Mouse (Mus musculus): ENCODE measurements around the gene Hoxb2. TPM values are rescaled to one million over a fixed set of nuclear protein-coding genes. Genes with fewer than 3 reads are reported as not detected.
A peak's percentile ranks its signal among the peaks of the same experiment; 100 is the strongest.

The Hoxb2 gene
- polyA plus RNA-seq, 1 experiment from 2014 or later, result 5.9 TPM

- Histone ChIP-seq H3K9me3 (no peaks in the 10 kb centered on the region), H3K4me2 (no peak overlapping the region), H3K9ac (no peak overlapping the region), H3K27ac (replicated peaks) (no peak overlapping the region), H3K27me3 (replicated peaks) (peaks cover 99% of the 10 kb centered on the region), H3K4me3 (no peak overlapping the region), H3K36me3 (no peaks in the 10 kb centered on the region), H3K4me1 (peaks cover 5% of the 10 kb centered on the region; the same call in 1 of the 2 replicates)
- 36% methylated on average over 3 of the region's 3 CpGs for WGBS
- no peak for ATAC-seq (ENCODE audit: extremely low read depth, insufficient number of reproducible peaks, low FRiP score, low TSS enrichment)
Observed at GRCm38 (mm10) chr11:96371726-96372125, 21.4 kb downstream of the Hoxb2 start.

- no peak overlapping the region for H3K9ac ChIP-seq
- no peak overlapping the region for H3K27ac ChIP-seq (replicated peaks)
- H3K4me3 ChIP-seq, result no peak overlapping the region
- peaks cover 5% of the 10 kb centered on the region; the same call in 1 of the 2 replicates for H3K4me1 ChIP-seq
- no peaks in the 10 kb centered on the region for H3K36me3 ChIP-seq
- no peaks in the 10 kb centered on the region for H3K9me3 ChIP-seq
- no peak overlapping the region for H3K4me2 ChIP-seq
- H3K27me3 ChIP-seq (replicated peaks), result peaks cover 97% of the 10 kb centered on the region
- ATAC-seq (ENCODE audit: extremely low read depth, insufficient number of reproducible peaks, low FRiP score, low TSS enrichment), result no peak
- 5% methylated on average over 3 of the region's 3 CpGs for WGBS
Observed at GRCm38 (mm10) chr11:96372519-96372918, 22.2 kb downstream of the Hoxb2 start.

- Histone ChIP-seq H3K4me2 (no peak overlapping the region), H3K27me3 (replicated peaks) (peaks cover 91% of the 10 kb centered on the region), H3K4me3 (no peak overlapping the region), H3K4me1 (peaks cover 5% of the 10 kb centered on the region; the same call in 1 of the 2 replicates), H3K36me3 (no peaks in the 10 kb centered on the region), H3K27ac (replicated peaks) (no peak overlapping the region), H3K9ac (no peak overlapping the region), H3K9me3 (no peaks in the 10 kb centered on the region)
- 23% methylated on average over 7 of the region's 7 CpGs for WGBS
- no peak for ATAC-seq (ENCODE audit: extremely low read depth, insufficient number of reproducible peaks, low FRiP score, low TSS enrichment)
Observed at GRCm38 (mm10) chr11:96374810-96375209, 24.5 kb downstream of the Hoxb2 start.

GRCm38 (mm10) chr11:96383381-96383780, 33.1 kb downstream of the Hoxb2 start:
- peaks cover 81% of the 10 kb centered on the region for H3K27me3 ChIP-seq (replicated peaks)
- no peak for ATAC-seq (ENCODE audit: extremely low read depth, insufficient number of reproducible peaks, low FRiP score, low TSS enrichment)
- H3K4me3 ChIP-seq, result no peak overlapping the region
- no peaks in the 10 kb centered on the region for H3K36me3 ChIP-seq
- no peak overlapping the region for H3K9ac ChIP-seq
- no peak overlapping the region for H3K27ac ChIP-seq (replicated peaks)
- peaks cover 11% of the 10 kb centered on the region for H3K4me1 ChIP-seq
- no peak overlapping the region for H3K4me2 ChIP-seq
- WGBS, result 68% methylated on average over 5 of the region's 5 CpGs
- H3K9me3 ChIP-seq, result no peaks in the 10 kb centered on the region

- H3K27ac ChIP-seq (replicated peaks), result no peak overlapping the region
- no peak overlapping the region for H3K4me3 ChIP-seq
- H3K9me3 ChIP-seq, result no peaks in the 10 kb centered on the region
- 80% methylated on average over 2 of the region's 2 CpGs for WGBS
- H3K27me3 ChIP-seq (replicated peaks), result peaks cover 77% of the 10 kb centered on the region
- H3K4me2 ChIP-seq, result no peak overlapping the region
- ATAC-seq (ENCODE audit: extremely low read depth, insufficient number of reproducible peaks, low FRiP score, low TSS enrichment), result no peak
- peaks cover under 1% of the 10 kb centered on the region; the same call in 1 of the 2 replicates for H3K4me1 ChIP-seq
- H3K36me3 ChIP-seq, result no peaks in the 10 kb centered on the region
- H3K9ac ChIP-seq, result no peak overlapping the region
Observed at GRCm38 (mm10) chr11:96387635-96388034, 37.3 kb downstream of the Hoxb2 start.

GRCm38 (mm10) chr11:96396772-96397626, 46.7 kb downstream of the Hoxb2 start:
- Histone ChIP-seq H3K4me1 (peaks cover 34% of the 10 kb centered on the region), H3K9ac (no peak overlapping the region), H3K27me3 (replicated peaks) (peaks cover 91% of the 10 kb centered on the region), H3K36me3 (no peaks in the 10 kb centered on the region), H3K27ac (replicated peaks) (no peak overlapping the region), H3K9me3 (peaks cover 4% of the 10 kb centered on the region; the same call in 1 of the 2 replicates), H3K4me3 (no peak overlapping the region), H3K4me2 (peak overlapping the region; percentile 24; the same call in 1 of the 2 replicates)
- WGBS, result 4% methylated on average over 15 of the region's 15 CpGs
- no peak; the same call in 1 of the 2 replicates for ATAC-seq (ENCODE audit: extremely low read depth, insufficient number of reproducible peaks, low FRiP score, low TSS enrichment)

GRCm38 (mm10) chr11:96397806-96398335, 47.5 kb downstream of the Hoxb2 start:
- Histone ChIP-seq H3K4me1 (peaks cover 34% of the 10 kb centered on the region), H3K4me2 (no peak overlapping the region), H3K27ac (replicated peaks) (no peak overlapping the region)

GRCm38 (mm10) chr11:96399923-96400322, 49.6 kb downstream of the Hoxb2 start:
- Histone ChIP-seq H3K27ac (replicated peaks) (0 out of 2 replicates have a peak overlapping the region, but pooled peaks have one; percentile 8), H3K4me2 (peak overlapping the region; percentile 32; the same call in 1 of the 2 replicates), H3K9me3 (peaks cover under 1% of the 10 kb centered on the region; the same call in 1 of the 2 replicates), H3K4me1 (peaks cover 47% of the 10 kb centered on the region), H3K9ac (no peak overlapping the region), H3K4me3 (no peak overlapping the region), H3K27me3 (replicated peaks) (peaks cover 93% of the 10 kb centered on the region), H3K36me3 (no peaks in the 10 kb centered on the region)
- WGBS, result 2% methylated on average over 8 of the region's 8 CpGs
- peak; percentile 46; the same call in 1 of the 2 replicates for ATAC-seq (ENCODE audit: extremely low read depth, insufficient number of reproducible peaks, low FRiP score, low TSS enrichment)

More at GRCm38 (mm10) chr11:96397806-96398335, 47.5 kb downstream of the Hoxb2 start:
- no peak for ATAC-seq (ENCODE audit: extremely low read depth, insufficient number of reproducible peaks, low FRiP score, low TSS enrichment)
- WGBS, result 27% methylated on average over 7 of the region's 7 CpGs
- peaks cover 92% of the 10 kb centered on the region for H3K27me3 ChIP-seq (replicated peaks)
- H3K9me3 ChIP-seq, result peaks cover 4% of the 10 kb centered on the region; the same call in 1 of the 2 replicates
- no peak overlapping the region for H3K9ac ChIP-seq
- no peak overlapping the region for H3K4me3 ChIP-seq
- H3K36me3 ChIP-seq, result no peaks in the 10 kb centered on the region

MicroRNA genes within 50 kb of the gene (microRNA counts, 519-probe panel; counts per million panel counts)
- 3,787 counts per million, percentile 73 among the panel's probes with 10 or more counts for microRNA mmu-miR-10a

Small RNAs within 50 kb of the gene (microRNA-seq; reads per million reads assigned to microRNA genes)
- 4,879 reads per million, percentile 92 among the genes with 10 or more reads in this experiment for gene Mir10a

Other genes starting within 250 kb of the Hoxb2 start
- gene Calcoco2, start 238.6 kb upstream of the Hoxb2 start, polyA plus RNA-seq (2015; fragmentation: Nextera tagmentation; extraction: Ambion mirVana), result not detected in 2 replicates
- gene Ttll6, start 216.7 kb upstream of the Hoxb2 start, polyA plus RNA-seq (2015; fragmentation: Nextera tagmentation; extraction: Ambion mirVana), result not detected in 2 replicates
- not detected in 2 replicates for gene Hoxb13, start 156.2 kb upstream of the Hoxb2 start, polyA plus RNA-seq (2015; fragmentation: Nextera tagmentation; extraction: Ambion mirVana)
- gene Hoxb9, start 79.1 kb upstream of the Hoxb2 start, polyA plus RNA-seq (2015; fragmentation: Nextera tagmentation; extraction: Ambion mirVana), result 0.06 TPM in 1 of 2 replicates, not detected in the other
- not detected in 2 replicates for gene Hoxb8, start 68.6 kb upstream of the Hoxb2 start, polyA plus RNA-seq (2015; fragmentation: Nextera tagmentation; extraction: Ambion mirVana)
- gene Hoxb7, start 63.9 kb upstream of the Hoxb2 start, polyA plus RNA-seq (2015; fragmentation: Nextera tagmentation; extraction: Ambion mirVana), result 0.11 and 0.25 TPM in 2 replicates
- 1.4 and 2.0 TPM in 2 replicates for gene Hoxb6, start 58.0 kb upstream of the Hoxb2 start, polyA plus RNA-seq (2015; fragmentation: Nextera tagmentation; extraction: Ambion mirVana)
- 3.8 and 5.5 TPM in 2 replicates for gene Hoxb5, start 47.2 kb upstream of the Hoxb2 start, polyA plus RNA-seq (2015; fragmentation: Nextera tagmentation; extraction: Ambion mirVana)
- gene Hoxb4, start 32.3 kb upstream of the Hoxb2 start, polyA plus RNA-seq (2015; fragmentation: Nextera tagmentation; extraction: Ambion mirVana), result 0.43 and 0.59 TPM in 2 replicates
- gene Hoxb3, start 27.2 kb upstream of the Hoxb2 start, polyA plus RNA-seq (2015; fragmentation: Nextera tagmentation; extraction: Ambion mirVana), result 0.31 and 1.1 TPM in 2 replicates
- 0.17 and 0.18 TPM in 2 replicates for gene Hoxb1, start 15.2 kb downstream of the Hoxb2 start, polyA plus RNA-seq (2015; fragmentation: Nextera tagmentation; extraction: Ambion mirVana)
- gene Skap1, start 114.1 kb downstream of the Hoxb2 start, polyA plus RNA-seq (2015; fragmentation: Nextera tagmentation; extraction: Ambion mirVana), result 0.33 and 1.1 TPM in 2 replicates

All from heart, embryonic 13.5 days (tissue).